Mouse (Mus musculus): ENCODE results near the gene Aktip. TPM values are rescaled to one million over a fixed set of nuclear protein-coding genes. Genes with fewer than 3 reads are reported as not detected.
A peak's percentile ranks its signal among the peaks of the same experiment; 100 is the strongest.

The Aktip gene
- polyA plus RNA-seq, 1 experiment from 2014 or later: 52.5 TPM

GRCm38 (mm10) chr8:91069407-91069806, 130.4 kb downstream of the Aktip start:
- peaks cover 8% of the 10 kb centered on the region; the same call in 1 of the 2 replicates for H3K4me1 ChIP-seq (ENCODE audit: control insufficient read depth, insufficient read depth, low read length)
- peak overlapping the region; percentile 95 for H3K4me3 ChIP-seq (replicated peaks; ENCODE audit: low read length)
- H3K9ac ChIP-seq (ENCODE audit: low read length): peak overlapping the region; percentile 49
- no peak; the same call in 1 of the 2 replicates for ATAC-seq (ENCODE audit: insufficient read depth, low FRiP score)
- no peaks in the 10 kb centered on the region for H3K27me3 ChIP-seq (ENCODE audit: control insufficient read depth, insufficient read depth, low read length)
- H3K4me2 ChIP-seq (ENCODE audit: low read depth, low read length): peak overlapping the region; percentile 67
- no peak overlapping the region for H3K27ac ChIP-seq (ENCODE audit: low read length)
- no peaks in the 10 kb centered on the region for H3K9me3 ChIP-seq (replicated peaks; ENCODE audit: control insufficient read depth, low read length)
- no peaks in the 10 kb centered on the region for H3K36me3 ChIP-seq (ENCODE audit: control insufficient read depth, insufficient read depth, low read length)
- whole genome bisulfite sequencing: 5% methylated on average over 10 of the region's 10 CpGs

GRCm38 (mm10) chr8:91065179-91065578, 134.6 kb downstream of the Aktip start:
- Histone ChIP-seq H3K4me2 (ENCODE audit: low read depth, low read length) (no peak overlapping the region), H3K36me3 (ENCODE audit: control insufficient read depth, insufficient read depth, low read length) (no peaks in the 10 kb centered on the region), H3K9ac (ENCODE audit: low read length) (no peak overlapping the region), H3K4me1 (ENCODE audit: control insufficient read depth, insufficient read depth, low read length) (no peaks in the 10 kb centered on the region), H3K27me3 (ENCODE audit: control insufficient read depth, insufficient read depth, low read length) (no peaks in the 10 kb centered on the region), H3K27ac (ENCODE audit: low read length) (no peak overlapping the region), H3K4me3 (replicated peaks; ENCODE audit: low read length) (no peak overlapping the region), H3K9me3 (replicated peaks; ENCODE audit: control insufficient read depth, low read length) (no peaks in the 10 kb centered on the region)
- 41% methylated on average over 4 of the region's 4 CpGs for WGBS
- no peak for ATAC-seq (ENCODE audit: insufficient read depth, low FRiP score)

Other genes with a start within 250 kb of the Aktip start
- 18.3 and 18.5 TPM in 2 replicates for gene Rbl2, start 129.9 kb downstream of the Aktip start, polyA plus RNA-seq (2015; fragmentation: Nextera tagmentation; extraction: Ambion mirVana)
- 5.9 and 10.8 TPM in 2 replicates for gene Rpgrip1l, start 113.3 kb upstream of the Aktip start, polyA plus RNA-seq (2015; fragmentation: Nextera tagmentation; extraction: Ambion mirVana)
- gene Fto, start 113.5 kb upstream of the Aktip start, polyA plus RNA-seq (2015; fragmentation: Nextera tagmentation; extraction: Ambion mirVana): 73.4 and 74.2 TPM in 2 replicates